Mouse (Mus musculus) erythroblast, embryonic 14.5 days (primary cell): ENCODE data around the gene Tmem63b.

Source experiments
- GATA1 ChIP-seq: IDR thresholded peaks from 2 replicates; pipeline ENCODE4 v1.6.1; 2012; ENCODE audit warnings: low read length, inconsistent platforms, mixed read lengths
- TAL1 ChIP-seq: IDR thresholded peaks from 3 replicates; pipeline ENCODE4 v1.6.1; 2012; ENCODE audit warnings: low read length, inconsistent platforms, mixed read lengths

DNA sequence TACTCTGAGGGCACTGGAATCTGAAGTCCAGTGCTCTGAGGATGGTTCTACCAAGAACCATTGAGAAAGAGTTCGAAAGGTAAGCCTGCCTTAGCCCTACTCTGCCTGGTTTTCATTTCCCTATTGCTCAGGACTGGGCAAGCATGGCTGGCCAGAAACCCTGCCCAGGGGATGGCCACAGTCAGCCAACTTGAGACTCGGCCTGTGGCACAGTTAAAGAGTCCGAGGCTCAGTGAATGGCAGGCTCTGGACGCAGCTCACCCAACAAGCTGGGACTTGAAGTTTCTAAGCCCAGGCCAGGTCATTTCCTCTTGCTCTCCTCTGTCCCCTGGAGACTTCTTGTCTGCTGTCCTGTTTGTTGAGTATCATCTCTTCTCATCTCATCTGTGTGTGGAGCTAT lies 44.0 kb upstream of the Tmem63b start:
- TF ChIP-seq GATA1 (no peak), TAL1 (no peak)
